Mouse (Mus musculus) brain, embryonic 14.5 days (tissue): Measurements from ENCODE around the gene Pdia4.
"Not testable (repeated sequence)": the region's sequence is repeated elsewhere in the genome, so short reads cannot be mapped to it uniquely, and the experiment has no call there.

Experiments
- CTCF ChIP-seq: fragments of 200-500 bp; IDR thresholded peaks from 2 replicates; pipeline ENCODE4 v1.5.1; 2012; ENCODE audit warnings: inconsistent platforms, mild to moderate bottlenecking, moderate library complexity, borderline replicate concordance; ENCODE audit not compliant: insufficient read depth, insufficient read length; ENCODE audit errors: extremely low read depth
- POLR2A ChIP-seq: fragments of 200-500 bp; IDR thresholded peaks from 2 replicates; pipeline ENCODE4 v1.6.1; 2012; ENCODE audit warnings: mild to moderate bottlenecking, inconsistent platforms, borderline replicate concordance; ENCODE audit not compliant: poor library complexity, insufficient read depth, insufficient read length, severe bottlenecking; ENCODE audit errors: extremely low read depth

GRCm38 (mm10) chr6:47768520-47768919 is 44.7 kb downstream of the Pdia4 start:
- not testable (repeated sequence) for TF ChIP-seq CTCF, POLR2A
